Mouse (Mus musculus) urinary bladder, postnatal 10 days (tissue): ENCODE results near the gene Cpne4.

Experiments
- DNase-seq: peaks from one replicate; pipeline ENCODE4 v3.0.0; 2022; ENCODE audit warnings: low spot score

Gene Cpne4

GRCm38 (mm10) chr9:104687051-104687450, 140.0 kb downstream of the Cpne4 start:
- no peak for DNase-seq

GRCm38 (mm10) chr9:104693145-104693544, 146.1 kb downstream of the Cpne4 start:
- no peak for DNase-seq

- no peak for DNase-seq
Observed at GRCm38 (mm10) chr9:104710831-104711230, 163.7 kb downstream of the Cpne4 start.

GRCm38 (mm10) chr9:104725311-104725710, 178.2 kb downstream of the Cpne4 start:
- DNase-seq: no peak

- no peak for DNase-seq
Observed at GRCm38 (mm10) chr9:104742661-104743380, 195.7 kb downstream of the Cpne4 start.

- no peak for DNase-seq
Observed at GRCm38 (mm10) chr9:104755519-104755918, 208.4 kb downstream of the Cpne4 start.

GRCm38 (mm10) chr9:104760031-104760430, 212.9 kb downstream of the Cpne4 start:
- DNase-seq: no peak

- no peak for DNase-seq
Observed at GRCm38 (mm10) chr9:104776198-104776815, 229.2 kb downstream of the Cpne4 start.

GRCm38 (mm10) chr9:104777135-104777534, 230.0 kb downstream of the Cpne4 start:
- no peak for DNase-seq

- DNase-seq: no peak
Observed at GRCm38 (mm10) chr9:104777780-104778179, 230.7 kb downstream of the Cpne4 start.

- no peak for DNase-seq
Observed at GRCm38 (mm10) chr9:104796601-104797000, 249.5 kb downstream of the Cpne4 start.

- DNase-seq: no peak
Observed at GRCm38 (mm10) chr9:104804776-104805175, 257.7 kb downstream of the Cpne4 start.

GRCm38 (mm10) chr9:104814681-104815080, 267.6 kb downstream of the Cpne4 start:
- no peak for DNase-seq

- no peak for DNase-seq
Observed at GRCm38 (mm10) chr9:104828646-104829045, 281.6 kb downstream of the Cpne4 start.

- no peak for DNase-seq
Observed at GRCm38 (mm10) chr9:104832934-104833539, 286.0 kb downstream of the Cpne4 start.

- no peak for DNase-seq
Observed at GRCm38 (mm10) chr9:104837931-104838330, 290.8 kb downstream of the Cpne4 start.

- DNase-seq: no peak
Observed at GRCm38 (mm10) chr9:104841278-104841677, 294.2 kb downstream of the Cpne4 start.

GRCm38 (mm10) chr9:104845226-104845930, 298.3 kb downstream of the Cpne4 start:
- DNase-seq: no peak

- DNase-seq: no peak
Observed at GRCm38 (mm10) chr9:104853701-104854100, 306.6 kb downstream of the Cpne4 start.

GRCm38 (mm10) chr9:104854245-104854921, 307.3 kb downstream of the Cpne4 start:
- DNase-seq: no peak

- DNase-seq: no peak
Observed at GRCm38 (mm10) chr9:104865830-104866229, 318.7 kb downstream of the Cpne4 start.

- no peak for DNase-seq
Observed at GRCm38 (mm10) chr9:104872586-104872985, 325.5 kb downstream of the Cpne4 start.
